Mouse (Mus musculus) CH12.LX (cell line): Measurements from ENCODE around the gene Srsf10. TPM values are rescaled to one million over a fixed set of nuclear protein-coding genes. Genes with fewer than 3 reads are reported as not detected.

Source experiments
- DNase-seq: peaks from one replicate; pipeline ENCODE4 v3.0.0-alpha.2; 2013; ENCODE audit errors: extremely low read depth
- H3K27ac ChIP-seq: 2 replicates; pipeline ENCODE4 v1.5.1; 2012; ENCODE audit warnings: low read depth, mild to moderate bottlenecking, control low read depth, moderate library complexity; ENCODE audit not compliant: insufficient read depth
- H3K27me3 ChIP-seq: replicated peaks from 2 replicates; pipeline ENCODE3; 2012; ENCODE audit warnings: inconsistent platforms
- H3K36me3 ChIP-seq, 2 experiments: replicated peaks in 1 of 2; 2 replicates each; pipeline versions ENCODE3 to v1.6.1; 2012; ENCODE audit warnings: inconsistent platforms in 1 of 2, low read length in 1 of 2, mild to moderate bottlenecking in 1 of 2, mixed read lengths in 1 of 2, moderate library complexity in 1 of 2; ENCODE audit not compliant: control insufficient read depth in 1 of 2, insufficient read depth in 1 of 2
- H3K4me1 ChIP-seq, 2 experiments: 2 replicates each; pipeline ENCODE4 v1.6.1; 2012; ENCODE audit warnings: inconsistent platforms in 1 of 2, moderate library complexity in 1 of 2; ENCODE audit not compliant: insufficient read depth in 2 of 2, control insufficient read depth in 1 of 2
- H3K4me2 ChIP-seq: 2 replicates; pipeline ENCODE4 v1.6.1; 2012; ENCODE audit warnings: low read depth, mild to moderate bottlenecking, control low read depth; ENCODE audit not compliant: poor library complexity, insufficient read depth, severe bottlenecking
- H3K4me3 ChIP-seq, 3 experiments: fragments of 150-350 bp in 1 of 3; sonication (generic) in 1 of 3; replicated peaks in 1 of 3; 2 replicates each; pipeline versions ENCODE3 to v1.5.1; 2011 to 2012; ENCODE audit warnings: low read depth in 2 of 3, low read length in 2 of 3, mild to moderate bottlenecking in 2 of 3, moderate library complexity in 2 of 3, control low read depth in 1 of 3, improper control_type of control experiment in 1 of 3, inconsistent platforms in 1 of 3, mixed read lengths in 1 of 3; ENCODE audit not compliant: poor library complexity in 1 of 3
- H3K79me2 ChIP-seq: replicated peaks from 2 replicates; pipeline ENCODE4 v1.6.1; 2012; ENCODE audit warnings: mild to moderate bottlenecking, moderate library complexity; ENCODE audit not compliant: control insufficient read depth, poor library complexity, insufficient read depth, severe bottlenecking; ENCODE audit errors: extremely low read depth
- H3K9ac ChIP-seq: 2 replicates; pipeline ENCODE4 v1.6.1; 2012; ENCODE audit warnings: low read depth, mild to moderate bottlenecking, control low read depth, moderate library complexity; ENCODE audit not compliant: insufficient read depth
- H3K9me3 ChIP-seq: replicated peaks from 2 replicates; pipeline ENCODE3; 2012; ENCODE audit warnings: low read length, inconsistent platforms, mixed read lengths
- CHD1 ChIP-seq: IDR thresholded peaks from 2 replicates; pipeline ENCODE4 v1.6.1; 2012; ENCODE audit warnings: low read depth, low read length, improper control_type of control experiment, inconsistent platforms
- CTCF ChIP-seq, 2 experiments: IDR thresholded peaks in 1 of 2; conservative IDR thresholded peaks in 1 of 2; 2 replicates each; pipeline ENCODE4 v1.5.1; 2011 to 2012; ENCODE audit warnings: low read depth in 2 of 2, low read length in 2 of 2, improper control_type of control experiment in 1 of 2, inconsistent platforms in 1 of 2, mild to moderate bottlenecking in 1 of 2, moderate library complexity in 1 of 2
- ELF1 ChIP-seq: IDR thresholded peaks from 2 replicates; pipeline ENCODE4 v1.6.1; 2014; ENCODE audit warnings: low read depth, mild to moderate bottlenecking, inconsistent platforms, low read length, improper control_type of control experiment
- IRF4 ChIP-seq: IDR thresholded peaks from 2 replicates; pipeline ENCODE4 v1.6.1; 2014; ENCODE audit warnings: low read depth, mild to moderate bottlenecking, inconsistent platforms, low read length, improper control_type of control experiment
- JUND ChIP-seq: conservative IDR thresholded peaks from 2 replicates; pipeline ENCODE4 v1.6.1; 2011; ENCODE audit warnings: low read depth, low read length, improper control_type of control experiment
- KAT2A ChIP-seq: IDR thresholded peaks from 2 replicates; pipeline ENCODE4 v1.6.1; 2012; ENCODE audit warnings: low read length, improper control_type of control experiment, inconsistent platforms; ENCODE audit not compliant: insufficient replicate concordance
- MAX ChIP-seq: IDR thresholded peaks from 2 replicates; pipeline ENCODE4 v1.6.1; 2011; ENCODE audit warnings: low read length, improper control_type of control experiment
- NELFE ChIP-seq: IDR thresholded peaks from 2 replicates; pipeline ENCODE4 v1.6.1; 2011; ENCODE audit warnings: low read depth, low read length, improper control_type of control experiment
- NRF1 ChIP-seq: IDR thresholded peaks from 2 replicates; pipeline ENCODE4 v1.6.1; 2014; ENCODE audit warnings: low read depth, mild to moderate bottlenecking, inconsistent platforms, low read length, improper control_type of control experiment, moderate library complexity
- PAX5 ChIP-seq: IDR thresholded peaks from 2 replicates; pipeline ENCODE4 v1.6.1; 2012; ENCODE audit warnings: low read length, inconsistent platforms, mixed read lengths
- POLR2A ChIP-seq: IDR thresholded peaks from 2 replicates; pipeline ENCODE4 v1.6.1; 2011; ENCODE audit warnings: low read depth, mild to moderate bottlenecking, improper control_type of control experiment, low read length
- RCOR1 ChIP-seq: conservative IDR thresholded peaks from 2 replicates; pipeline ENCODE4 v1.6.1; 2012; ENCODE audit warnings: low read depth, mild to moderate bottlenecking, inconsistent platforms, low read length, improper control_type of control experiment
- SIN3A ChIP-seq: IDR thresholded peaks from 2 replicates; pipeline ENCODE4 v1.6.1; 2012; ENCODE audit warnings: low read length, improper control_type of control experiment, inconsistent platforms
- TCF12 ChIP-seq: IDR thresholded peaks from 2 replicates; pipeline ENCODE4 v1.6.1; 2014; ENCODE audit warnings: low read depth, mild to moderate bottlenecking, inconsistent platforms, low read length, improper control_type of control experiment
- USF1 ChIP-seq: IDR thresholded peaks from 2 replicates; pipeline ENCODE4 v1.6.1; 2014; ENCODE audit warnings: low read depth, mild to moderate bottlenecking, inconsistent platforms, low read length, improper control_type of control experiment
- USF2 ChIP-seq: conservative IDR thresholded peaks from 2 replicates; pipeline ENCODE4 v1.6.1; 2011; ENCODE audit warnings: low read depth, low read length, improper control_type of control experiment
- ZC3H11A ChIP-seq: IDR thresholded peaks from 2 replicates; pipeline ENCODE4 v1.6.1; 2012; ENCODE audit warnings: low read depth, mild to moderate bottlenecking, inconsistent platforms, low read length, improper control_type of control experiment
- ZKSCAN1 ChIP-seq: IDR thresholded peaks from 2 replicates; pipeline ENCODE4 v1.6.1; 2012; ENCODE audit warnings: low read depth, inconsistent platforms, low read length, improper control_type of control experiment, borderline replicate concordance
- ZMIZ1 ChIP-seq: IDR thresholded peaks from 2 replicates; pipeline ENCODE4 v1.6.1; 2012; ENCODE audit warnings: low read depth, mild to moderate bottlenecking, inconsistent platforms, low read length, improper control_type of control experiment
- ZNF384 ChIP-seq: IDR thresholded peaks from 2 replicates; pipeline ENCODE4 v1.6.1; 2012; ENCODE audit warnings: low read depth, low read length, improper control_type of control experiment, inconsistent platforms
- dilution Hi-C: fragments of 300-500 bp; cut with MboI; formaldehyde crosslinking; loops from 2 replicates; pipeline ENCODE4 v1.14.3; 2020; ENCODE audit warnings: low sequenced_read_pairs; ENCODE audit not compliant: extremely low pct_unique_long_range_greater_than_20kb, extremely low pct_ligation_motif_present
- in situ Hi-C: fragments of 300-500 bp; cut with MboI; formaldehyde crosslinking; loops from 3 replicates; pipeline ENCODE4 v1.14.3; 2019; ENCODE audit warnings: low sequenced_read_pairs, low pct_ligation_motif_present, low pct_unique_long_range_greater_than_20kb, mixed read lengths
- polyA plus RNA-seq: library from polyadenylated mRNA; unstranded; fragments of >175 nt; gene quantifications from 2 replicates; pipeline ENCODE4 v1.2.1, GENCODE M21; 2012; ENCODE audit warnings: low read depth; ENCODE audit not compliant: insufficient read length
- total RNA-seq, 2 experiments: library from RNA; depleted of rRNA; stranded (reverse); fragments of 300-350 nt in 1 of 2; fragments of >200 nt in 1 of 2; gene quantifications; 2 replicates each; pipeline ENCODE4 v1.2.3; 2012 to 2014

The Srsf10 gene
- total and polyA plus RNA-seq, 3 experiments = 85.7 to 291 (median 179) TPM

DNA sequence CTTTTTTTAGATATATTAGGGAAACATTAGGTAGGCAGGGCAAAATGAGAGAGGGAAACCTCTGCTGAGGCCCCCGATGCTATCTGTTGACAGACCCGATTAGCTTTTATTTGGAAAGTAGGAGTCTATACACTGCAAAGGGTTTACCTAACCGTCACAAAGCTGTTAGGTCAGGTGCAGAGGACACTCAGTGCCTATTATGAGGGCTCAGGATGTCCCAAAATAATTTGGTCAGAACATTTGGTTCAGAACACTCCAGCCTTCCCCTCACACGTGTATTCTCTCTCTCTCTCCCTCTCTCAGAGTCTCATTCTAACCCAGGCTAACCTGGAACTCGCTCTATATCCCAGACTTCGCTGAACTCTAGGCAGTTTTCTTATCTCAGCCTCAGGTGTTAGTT lies 26.5 kb downstream of the Srsf10 start:
- no peaks in the 10 kb centered on the region for H3K79me2 ChIP-seq
- no peaks in the 10 kb centered on the region for H3K36me3 ChIP-seq
- H3K4me1 ChIP-seq = peaks cover 23 to 53% of the 10 kb centered on the region in 2 experiments
- H3K9ac ChIP-seq = no peak overlapping the region
- no peak for DNase-seq
- H3K4me3 ChIP-seq = no peak overlapping the region
- dilution Hi-C loops (no loop called here), in situ Hi-C loops (loop anchor here (10.0 kb wide), 1 partner anchor 63 kb away; the partner anchor contains the start of gene Hmgcl)
- TF ChIP-seq ZMIZ1 (no peak), SIN3A (no peak), ZNF384 (no peak), IRF4 (no peak), MAX (no peak), ZKSCAN1 (no peak), TCF12 (no peak)
- no peak overlapping the region for H3K27ac ChIP-seq
- no peaks in the 10 kb centered on the region for H3K9me3 ChIP-seq
- H3K4me2 ChIP-seq = no peak overlapping the region
- no peaks in the 10 kb centered on the region for H3K27me3 ChIP-seq

GRCm38 (mm10) chr4:135883401-135883851 lies 27.9 kb downstream of the Srsf10 start:
- in situ Hi-C loops = loop anchor here (10.0 kb wide), 1 partner anchor 61 kb away; the partner anchor contains the start of gene Hmgcl
- H3K4me1 ChIP-seq = peaks cover 23 to 43% of the 10 kb centered on the region in 2 experiments
- H3K9ac ChIP-seq = no peak overlapping the region
- TF ChIP-seq KAT2A (no peak), NELFE (no peak), NRF1 (no peak), USF2 (no peak), CHD1 (no peak), CTCF (conservative IDR thresholded peaks at IDR 0.05 in 1 of 2, IDR thresholded peaks at IDR 0.05 in 1 of 2; ENCODE audit: low read depth in 2 of 2, low read length in 2 of 2) (no peak), ELF1 (no peak), JUND (no peak), USF1 (no peak), ZC3H11A (no peak), PAX5 (no peak), POLR2A (no peak), RCOR1 (no peak)
- TF ChIP-seq, all 38 proteins: peak for 0
- H3K27me3 ChIP-seq = no peaks in the 10 kb centered on the region
- H3K79me2 ChIP-seq = no peaks in the 10 kb centered on the region
- H3K27ac ChIP-seq = no peak overlapping the region
- DNase-seq = no peak
- dilution Hi-C loops = no loop called here
- no peak overlapping the region for H3K4me2 ChIP-seq
- no peaks in the 10 kb centered on the region for H3K36me3 ChIP-seq
- H3K9me3 ChIP-seq = no peaks in the 10 kb centered on the region
- no peak overlapping the region for H3K4me3 ChIP-seq
